Mouse (Mus musculus): ENCODE results near the gene Gm7029. TPM values are rescaled to one million over a fixed set of nuclear protein-coding genes. Genes with fewer than 3 reads are reported as not detected.

The Gm7029 gene
- polyA plus RNA-seq (2012; ENCODE audit: low replicate concordance): not detected in 2 replicates

DNA sequence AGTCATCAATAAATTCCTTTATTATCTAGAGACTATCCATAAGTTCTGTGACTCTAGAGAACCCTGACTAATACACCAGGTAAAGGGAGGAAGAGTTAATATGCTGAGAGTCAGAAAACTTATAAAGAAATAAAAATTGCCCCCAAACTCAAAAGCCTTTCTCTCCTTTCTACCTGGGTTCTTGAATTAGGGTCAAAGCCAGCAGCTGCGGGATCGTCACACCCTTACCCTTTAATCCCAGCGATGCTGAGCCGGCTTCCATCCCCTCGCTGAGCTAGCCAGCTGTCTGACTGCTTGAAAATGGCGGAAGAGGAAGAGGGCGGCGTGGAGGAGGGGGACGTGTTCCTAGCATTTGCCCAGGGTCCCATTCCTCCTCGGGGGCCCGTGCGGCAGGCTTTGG, at the start of gene Gm7029:
Gene Gm7029 (plus strand): TSS at position 301 of the 400 bp plus-strand sequence.

DNA sequence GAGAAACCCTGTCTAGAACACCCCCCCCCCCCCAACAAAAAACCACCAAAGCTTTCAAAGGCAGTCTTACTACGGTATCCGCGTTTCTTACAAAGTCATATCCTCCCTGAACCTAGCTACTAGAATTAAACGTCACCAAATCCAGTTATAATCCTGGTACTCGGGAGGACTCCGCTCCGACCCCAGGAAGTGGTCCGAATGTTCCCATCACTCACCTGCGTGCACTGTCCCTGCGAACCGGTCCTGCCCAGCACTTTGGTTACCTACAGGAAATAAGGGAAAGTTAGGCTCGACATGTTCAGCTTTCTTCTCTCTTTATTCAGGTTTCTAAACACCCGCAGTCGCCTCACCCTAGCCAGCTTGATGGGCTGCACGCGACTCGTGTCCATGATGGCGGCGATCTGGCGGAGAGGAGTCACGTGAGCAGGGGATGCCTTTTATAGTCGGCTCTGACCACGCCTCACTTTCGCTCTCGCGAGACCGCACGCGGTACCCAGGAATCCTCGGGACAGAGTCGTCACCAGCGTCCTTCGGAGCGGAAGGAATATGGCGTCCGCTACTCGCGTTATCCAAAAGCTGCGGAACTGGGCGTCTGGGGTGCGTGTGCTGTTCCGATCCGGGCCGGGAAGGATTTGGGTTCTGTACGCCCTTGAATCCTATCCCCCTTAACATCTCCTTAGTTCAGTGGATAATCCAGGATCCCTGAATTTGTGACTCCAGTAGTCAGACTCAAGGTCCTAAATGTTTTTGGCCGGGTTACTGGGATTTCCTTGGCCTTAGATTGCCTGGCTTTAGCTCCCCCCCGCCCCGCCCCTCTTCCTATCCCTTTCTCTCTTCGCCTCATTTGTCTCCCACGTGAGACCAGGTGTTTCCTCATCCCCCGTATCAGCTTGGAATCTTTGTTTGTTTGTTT, 49.3 kb upstream of the Gm7029 start, which contains the start of the genes Rps28 and Ndufa7:
Gene Rps28 (minus strand): TSS at position 479 of the 913 bp plus-strand sequence.
Gene Ndufa7 (plus strand): TSS at position 489 of the 913 bp plus-strand sequence.

DNA sequence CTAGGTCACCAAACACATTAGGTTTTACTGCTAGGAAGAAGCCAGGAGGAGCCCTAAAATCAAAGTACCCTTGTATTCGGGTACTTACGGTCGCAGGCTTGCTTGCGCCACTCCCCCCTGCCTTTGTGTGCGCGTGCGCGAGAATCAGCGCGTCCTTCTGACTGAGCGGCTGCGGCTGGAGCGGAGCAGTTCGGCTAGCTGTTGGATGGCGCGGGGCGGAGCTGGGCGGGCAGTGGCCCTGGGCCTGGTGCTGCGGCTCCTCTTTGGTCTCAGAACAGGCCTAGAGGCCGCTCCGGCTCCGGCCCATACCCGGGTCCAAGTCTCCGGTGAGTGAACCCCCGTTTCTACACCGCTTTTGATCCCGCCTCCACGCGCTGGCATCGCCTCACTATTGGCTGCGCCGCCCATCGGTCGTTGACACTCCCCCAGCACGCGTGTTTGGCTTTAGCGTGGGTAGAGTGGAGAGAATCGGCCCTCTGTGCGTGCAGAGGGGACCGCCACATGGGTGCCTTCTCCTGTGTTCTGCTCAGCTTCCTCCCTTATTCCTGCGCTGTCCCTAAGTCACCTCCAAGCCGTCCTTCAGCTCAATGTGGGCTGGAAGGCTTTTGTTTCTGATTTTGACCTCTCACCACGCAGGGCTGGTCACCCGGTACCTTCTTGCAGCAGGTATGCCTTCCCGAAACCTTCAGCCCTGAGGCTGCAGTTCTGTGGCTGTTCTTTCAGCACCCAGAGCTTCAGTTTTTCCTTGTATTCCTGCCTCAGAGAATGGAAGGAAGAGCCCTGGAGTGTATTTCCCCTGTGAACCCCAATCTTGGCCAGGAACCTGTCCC, 30.5 kb upstream of the Gm7029 start, which contains the start of gene Cd320:
Gene Cd320 (plus strand): TSS at position 126 of the 830 bp plus-strand sequence.

DNA sequence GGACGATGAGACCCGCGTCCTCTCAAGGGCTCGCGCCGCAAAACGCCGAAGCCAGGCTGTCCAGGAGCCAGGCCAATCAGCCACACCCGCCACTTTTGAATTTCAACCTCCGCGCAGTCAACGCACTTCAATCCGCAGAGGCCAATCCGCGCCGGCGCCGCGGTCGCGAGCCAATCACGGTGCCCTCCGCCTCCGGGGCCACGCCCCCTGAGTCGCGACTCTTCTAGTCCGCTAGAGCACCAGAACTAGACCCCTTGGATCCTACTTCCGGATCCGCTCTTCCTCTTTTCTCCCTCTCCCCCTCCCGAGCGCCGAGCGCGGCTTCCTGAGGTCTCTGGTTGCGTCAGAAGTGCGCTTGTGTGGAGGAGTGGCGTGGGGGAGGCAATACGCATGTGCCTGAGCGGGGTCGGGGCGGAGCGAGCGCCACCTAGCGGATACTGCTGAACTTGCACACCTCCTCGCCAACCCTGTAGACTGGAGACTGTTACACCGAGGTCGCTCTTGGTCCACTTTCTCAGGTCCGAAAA, 17.0 kb downstream of the Gm7029 start, which contains the start of gene Kifc1:
Gene Kifc1 (minus strand): TSS at position 129 of the 527 bp plus-strand sequence.

DNA sequence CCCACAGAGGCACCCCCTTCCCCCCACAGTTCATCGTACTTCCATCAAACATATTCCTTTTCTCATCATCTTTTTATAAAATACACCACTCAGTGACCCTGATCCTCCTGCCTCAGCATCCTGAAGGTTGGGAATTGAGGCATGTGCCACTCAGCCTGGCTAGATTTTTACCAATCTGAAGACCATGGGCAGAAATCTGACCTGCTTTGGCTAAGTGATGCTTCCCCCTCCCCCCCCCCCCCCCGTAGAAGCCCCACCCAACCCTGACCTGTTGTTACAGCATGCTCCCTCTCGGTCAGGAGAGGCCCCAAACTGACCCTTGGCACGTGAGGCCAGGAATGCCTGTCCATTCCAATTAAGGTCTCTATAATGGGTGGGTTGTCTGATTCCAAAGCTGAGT, 31.2 kb downstream of the Gm7029 start, which contains the start of gene Platr17:
Gene Platr17 (plus strand): TSS at position 301 of the 400 bp plus-strand sequence.

DNA sequence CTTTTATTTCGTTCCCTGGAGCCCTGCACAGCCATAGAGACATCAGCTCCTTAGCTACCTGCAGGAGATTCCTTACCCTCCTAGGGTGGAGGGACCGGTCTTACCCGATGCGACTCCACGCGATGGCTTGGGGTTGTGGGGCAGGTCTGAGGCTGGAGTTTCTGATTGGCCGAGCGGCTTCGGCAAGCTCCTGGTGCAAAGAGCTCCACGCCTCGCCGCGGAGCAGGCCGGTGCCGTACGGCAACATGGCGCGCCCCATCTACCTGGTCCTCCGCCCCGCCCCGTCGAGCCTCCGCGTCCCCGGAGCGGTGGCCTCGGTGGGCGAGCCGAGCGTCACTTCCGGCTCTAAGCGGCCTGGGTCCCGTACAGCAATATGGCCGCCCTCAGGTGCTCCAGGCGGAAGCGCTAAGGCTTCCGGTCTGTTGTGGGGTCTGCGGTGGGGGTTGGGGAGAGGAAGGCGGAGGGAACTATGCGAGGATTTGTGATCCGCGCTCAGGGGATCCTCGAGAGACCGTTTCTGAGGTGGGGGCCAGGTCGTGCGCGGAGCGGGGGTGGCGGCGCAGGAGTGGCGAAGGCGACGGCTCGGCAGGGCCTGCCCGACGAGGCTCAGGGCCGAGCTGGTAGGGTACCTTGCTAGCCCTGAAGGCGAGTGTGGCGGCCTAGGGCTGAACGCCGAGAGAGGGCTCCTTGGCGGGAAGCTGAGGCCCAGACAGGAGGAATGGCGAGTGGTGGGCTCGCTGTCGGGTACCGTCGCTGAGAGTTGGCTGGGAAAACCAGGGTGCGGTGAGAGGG, 35.6 kb downstream of the Gm7029 start, which contains the start of gene Daxx:
Gene Daxx (plus strand): TSS at position 338 of the 792 bp plus-strand sequence.

DNA sequence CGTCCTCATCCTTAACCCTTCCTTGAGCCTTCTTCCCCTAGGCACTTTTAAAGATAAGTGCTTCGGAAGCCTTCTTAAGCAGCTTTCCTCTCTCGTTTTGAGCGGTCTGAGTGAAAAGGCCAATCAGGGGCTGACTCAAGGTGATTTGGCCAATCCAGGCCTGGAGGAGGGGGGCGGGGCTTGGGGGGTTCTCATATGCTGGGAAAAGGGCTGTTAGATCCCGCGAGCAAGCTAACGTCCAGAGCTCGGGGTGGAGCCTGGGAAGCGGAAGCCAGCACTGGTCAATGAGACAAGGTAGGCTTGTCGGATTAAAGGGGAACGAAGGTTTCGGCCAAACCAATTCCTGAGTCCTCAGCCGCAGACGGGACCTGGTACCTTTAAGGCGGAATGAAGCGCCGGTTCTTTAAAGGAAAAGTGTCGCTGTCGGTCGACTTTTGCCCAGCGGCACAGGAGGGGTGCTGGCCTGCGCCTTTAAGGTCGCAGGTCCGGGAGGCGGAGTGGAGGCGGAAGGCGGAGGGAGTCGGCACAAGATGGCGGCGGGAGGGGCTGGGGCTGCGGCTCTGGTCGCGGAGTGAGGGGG, 42.1 kb downstream of the Gm7029 start, which contains the start of the genes Tapbp and Zbtb22:
Gene Tapbp (plus strand): TSS at position 229 of the 580 bp plus-strand sequence.
Gene Zbtb22 (plus strand): TSS at position 234 of the 580 bp plus-strand sequence.

Other genes with a start within 250 kb of the Gm7029 start
- gene Zfp414, start 244.7 kb upstream of the Gm7029 start, polyA plus RNA-seq (2012; ENCODE audit: low replicate concordance): 93.4 and 109 TPM in 2 replicates
- gene Pram1, start 235.8 kb upstream of the Gm7029 start, polyA plus RNA-seq (2012; ENCODE audit: low replicate concordance): 0.39 and 11.5 TPM in 2 replicates
- 541 and 779 TPM in 2 replicates for gene Hnrnpm, start 187.0 kb upstream of the Gm7029 start, polyA plus RNA-seq (2012; ENCODE audit: low replicate concordance)
- gene March2, start 155.2 kb upstream of the Gm7029 start, polyA plus RNA-seq (2012; ENCODE audit: low replicate concordance): 44.5 and 158 TPM in 2 replicates
- 143 and 241 TPM in 2 replicates for gene Rab11b, start 113.3 kb upstream of the Gm7029 start, polyA plus RNA-seq (2012; ENCODE audit: low replicate concordance)
- gene Angptl4, start 92.0 kb upstream of the Gm7029 start, polyA plus RNA-seq (2012; ENCODE audit: low replicate concordance): 1.6 and 3.1 TPM in 2 replicates
- 1.7 and 2.4 TPM in 2 replicates for gene Kank3, start 63.3 kb upstream of the Gm7029 start, polyA plus RNA-seq (2012; ENCODE audit: low replicate concordance)
- 248 and 4,845 TPM in 2 replicates for gene Rps28, start 49.3 kb upstream of the Gm7029 start, polyA plus RNA-seq (2012; ENCODE audit: low replicate concordance)
- gene Ndufa7, start 49.3 kb upstream of the Gm7029 start, polyA plus RNA-seq (2012; ENCODE audit: low replicate concordance): 396 and 428 TPM in 2 replicates
- gene Cd320, start 30.7 kb upstream of the Gm7029 start, polyA plus RNA-seq (2012; ENCODE audit: low replicate concordance): 7.4 and 13.7 TPM in 2 replicates
- gene Kifc1, start 16.8 kb downstream of the Gm7029 start, polyA plus RNA-seq (2012; ENCODE audit: low replicate concordance): 8.0 and 16.7 TPM in 2 replicates
- gene Platr17, start 31.3 kb downstream of the Gm7029 start, polyA plus RNA-seq (2012; ENCODE audit: low replicate concordance): not detected in 2 replicates
- gene Daxx, start 35.6 kb downstream of the Gm7029 start, polyA plus RNA-seq (2012; ENCODE audit: low replicate concordance): 44.3 and 55.2 TPM in 2 replicates
- gene Tapbp, start 42.1 kb downstream of the Gm7029 start, polyA plus RNA-seq (2012; ENCODE audit: low replicate concordance): 1,240 and 2,267 TPM in 2 replicates
- 63.9 and 83.1 TPM in 2 replicates for gene Zbtb22, start 42.1 kb downstream of the Gm7029 start, polyA plus RNA-seq (2012; ENCODE audit: low replicate concordance)
- gene Rgl2, start 55.7 kb downstream of the Gm7029 start, polyA plus RNA-seq (2012; ENCODE audit: low replicate concordance): 344 and 699 TPM in 2 replicates
- gene Pfdn6, start 66.5 kb downstream of the Gm7029 start, polyA plus RNA-seq (2012; ENCODE audit: low replicate concordance): 74.4 and 96.8 TPM in 2 replicates
- gene Wdr46, start 66.8 kb downstream of the Gm7029 start, polyA plus RNA-seq (2012; ENCODE audit: low replicate concordance): 59.7 and 181 TPM in 2 replicates
- 33.9 and 69.4 TPM in 2 replicates for gene B3galt4, start 77.7 kb downstream of the Gm7029 start, polyA plus RNA-seq (2012; ENCODE audit: low replicate concordance)
- 65.1 and 130 TPM in 2 replicates for gene Vps52, start 82.0 kb downstream of the Gm7029 start, polyA plus RNA-seq (2012; ENCODE audit: low replicate concordance)
- 30.7 and 202 TPM in 2 replicates for gene Rps18, start 82.2 kb downstream of the Gm7029 start, polyA plus RNA-seq (2012; ENCODE audit: low replicate concordance)
- 1,004 and 3,373 TPM in 2 replicates for gene H2-K1, start 126.5 kb downstream of the Gm7029 start, polyA plus RNA-seq (2012; ENCODE audit: low replicate concordance)
- gene Ring1, start 150.8 kb downstream of the Gm7029 start, polyA plus RNA-seq (2012; ENCODE audit: low replicate concordance): 49.6 and 111 TPM in 2 replicates
- 67.5 and 266 TPM in 2 replicates for gene H2-Ke6, start 154.2 kb downstream of the Gm7029 start, polyA plus RNA-seq (2012; ENCODE audit: low replicate concordance)
- 46.1 and 74.3 TPM in 2 replicates for gene Slc39a7, start 157.8 kb downstream of the Gm7029 start, polyA plus RNA-seq (2012; ENCODE audit: low replicate concordance)
- 155 and 353 TPM in 2 replicates for gene Rxrb, start 158.0 kb downstream of the Gm7029 start, polyA plus RNA-seq (2012; ENCODE audit: low replicate concordance)
- 14.4 and 54.0 TPM in 2 replicates for gene Col11a2, start 165.6 kb downstream of the Gm7029 start, polyA plus RNA-seq (2012; ENCODE audit: low replicate concordance)
- 55.1 and 259 TPM in 2 replicates for gene H2-Oa, start 218.5 kb downstream of the Gm7029 start, polyA plus RNA-seq (2012; ENCODE audit: low replicate concordance)
- 140 and 479 TPM in 2 replicates for gene H2-DMa, start 245.7 kb downstream of the Gm7029 start, polyA plus RNA-seq (2012; ENCODE audit: low replicate concordance)
- 377 and 424 TPM in 2 replicates for gene Brd2, start 248.8 kb downstream of the Gm7029 start, polyA plus RNA-seq (2012; ENCODE audit: low replicate concordance)